Mouse (Mus musculus) stomach, postnatal 0 days (tissue): ENCODE results near the gene Ttc23. TPM values are rescaled to one million over a fixed set of nuclear protein-coding genes. Genes with fewer than 3 reads are reported as not detected.

Source experiments
- ATAC-seq: fragments of 200-750 bp; cut with Nextera tagmentation; 2 replicates; pipeline ENCODE4 v1.8.0; 2017; ENCODE audit not compliant: low FRiP score, low TSS enrichment
- DNase-seq: peaks from one replicate; pipeline ENCODE4 v3.0.0-alpha.2; 2016; ENCODE audit warnings: low spot score
- H3K27ac ChIP-seq: fragments of 300-500 bp; sonication (generic); replicated peaks from 2 replicates; pipeline ENCODE4 v1.5.1; 2014; ENCODE audit warnings: mild to moderate bottlenecking, control low read depth
- H3K27me3 ChIP-seq: fragments of 300-500 bp; sonication (generic); 2 replicates; pipeline ENCODE4 v1.6.1; 2014; ENCODE audit warnings: low read length; ENCODE audit not compliant: control insufficient read depth, insufficient read depth
- H3K36me3 ChIP-seq: fragments of 300-500 bp; sonication (generic); 2 replicates; pipeline ENCODE4 v1.6.1; 2014; ENCODE audit warnings: low read length, mixed read lengths; ENCODE audit not compliant: control insufficient read depth, insufficient read depth
- H3K4me1 ChIP-seq: fragments of 300-500 bp; sonication (generic); replicated peaks from 2 replicates; pipeline ENCODE4 v1.6.1; 2014; ENCODE audit warnings: antibody characterized with exemption; ENCODE audit not compliant: control insufficient read depth, insufficient read depth
- H3K4me2 ChIP-seq: fragments of 300-500 bp; sonication (generic); replicated peaks from 2 replicates; pipeline ENCODE4 v1.6.1; 2014; ENCODE audit warnings: low read depth, mild to moderate bottlenecking, control low read depth, moderate library complexity
- H3K4me3 ChIP-seq: fragments of 300-500 bp; sonication (generic); 2 replicates; pipeline ENCODE4 v1.5.1; 2014; ENCODE audit warnings: low read depth, low read length, control low read depth
- H3K9ac ChIP-seq: fragments of 300-500 bp; sonication (generic); 2 replicates; pipeline ENCODE4 v1.6.1; 2014; ENCODE audit warnings: mild to moderate bottlenecking, low read length, control low read depth, mixed read lengths
- H3K9me3 ChIP-seq: fragments of 300-500 bp; sonication (generic); 2 replicates; pipeline ENCODE4 v1.6.1; 2016; ENCODE audit warnings: low read length; ENCODE audit not compliant: control insufficient read depth
- CTCF ChIP-seq: IDR thresholded peaks from 2 replicates; pipeline ENCODE4 v1.5.1; 2016; ENCODE audit warnings: antibody characterized with exemption, low read depth, mild to moderate bottlenecking, moderate library complexity
- EP300 ChIP-seq: optimal IDR thresholded peaks from 2 replicates; pipeline ENCODE3; 2016; ENCODE audit warnings: antibody characterized with exemption
- WGBS: fragments of 180-500 bp; shearing (Covaris S2); extraction: QIAGEN DNeasy Blood & Tissue Kit; methylation state at CpG from one replicate; pipeline ENCODE4 v1.1.7; 2014; 5-methylcytosine and 5-hydroxymethylcytosine counted together
- polyA plus RNA-seq: library from polyadenylated mRNA; unstranded; fragments of >200 nt; fragmentation: Nextera tagmentation; extraction: Ambion mirVana; gene quantifications from 2 replicates; pipeline ENCODE4 v1.2.1, GENCODE M21; 2015

Ttc23 gene
- polyA plus RNA-seq, 1 experiment from 2014 or later, result 12.6 TPM

DNA sequence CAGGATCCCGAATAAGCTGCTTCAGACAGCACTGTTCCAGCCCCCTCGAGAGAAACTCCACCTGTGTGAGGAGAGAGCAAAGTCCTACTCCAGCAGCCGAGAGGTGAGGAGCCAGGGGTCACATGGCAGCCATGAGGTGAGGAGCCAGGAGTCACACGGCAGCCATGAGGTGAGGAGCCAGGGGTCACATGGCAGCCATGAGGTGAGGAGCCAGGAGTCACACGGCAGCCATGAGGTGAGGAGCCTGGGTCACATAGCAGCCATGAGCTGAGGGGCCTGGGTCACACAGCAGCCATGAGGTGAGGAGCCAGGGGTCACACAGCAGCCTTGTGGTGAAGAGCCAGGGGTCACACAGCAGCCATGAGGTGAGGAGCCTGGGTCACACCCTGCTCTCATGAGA lies 15.2 kb downstream of the Ttc23 start:
- TF ChIP-seq CTCF, result no peak
- no peak overlapping the region for H3K9ac ChIP-seq
- no peak overlapping the region for H3K4me3 ChIP-seq
- no peaks in the 10 kb centered on the region for H3K9me3 ChIP-seq
- 76% methylated on average over 5 of the region's 5 CpGs for WGBS
- peak; percentile 42; the same call in 1 of the 2 replicates for ATAC-seq
- DNase-seq, result no peak
- H3K27ac ChIP-seq, result no peak overlapping the region
- peaks cover 3% of the 10 kb centered on the region; the same call in 1 of the 2 replicates for H3K36me3 ChIP-seq
- no peak overlapping the region for H3K4me2 ChIP-seq
- H3K4me1 ChIP-seq, result no peaks in the 10 kb centered on the region
- H3K27me3 ChIP-seq, result no peaks in the 10 kb centered on the region

DNA sequence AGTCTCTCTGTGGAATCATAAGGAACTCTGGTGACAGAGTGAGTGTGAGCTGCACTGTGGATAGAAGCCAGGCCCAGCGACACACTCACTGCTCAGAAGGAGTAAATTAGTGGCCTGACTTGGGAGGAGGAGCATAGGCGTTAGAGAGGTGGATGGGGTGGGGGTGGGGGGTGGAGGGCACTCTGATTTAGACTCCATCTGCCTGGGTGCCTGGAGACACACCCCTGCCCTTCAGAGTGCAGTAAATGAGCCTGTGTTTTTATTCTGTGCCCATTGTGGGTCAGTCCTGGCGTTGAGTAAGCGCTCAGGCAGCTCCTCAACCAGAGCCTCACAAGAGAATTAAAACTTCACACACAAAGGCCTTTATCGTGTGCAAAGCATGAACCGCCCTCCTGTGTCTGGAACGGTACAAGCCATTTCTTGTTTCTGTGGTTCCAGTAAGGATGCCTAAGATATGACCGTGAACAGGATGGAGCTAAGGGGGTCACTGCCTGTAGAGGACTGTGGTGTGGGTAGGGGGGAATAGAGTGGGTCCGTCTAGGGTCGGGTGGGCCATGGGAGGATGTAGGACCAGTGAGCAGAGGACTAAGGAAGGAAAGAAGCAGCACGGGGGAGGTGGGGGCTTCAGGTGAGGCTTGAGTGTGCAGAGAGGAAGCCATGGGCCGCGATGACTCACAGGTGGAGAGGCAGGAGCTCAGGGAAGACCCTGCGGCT lies 16.9 kb downstream of the Ttc23 start:
- Histone ChIP-seq H3K9ac (no peak overlapping the region), H3K4me3 (no peak overlapping the region), H3K4me1 (no peaks in the 10 kb centered on the region), H3K27me3 (no peaks in the 10 kb centered on the region), H3K9me3 (no peaks in the 10 kb centered on the region), H3K36me3 (peaks cover 3% of the 10 kb centered on the region; the same call in 1 of the 2 replicates), H3K27ac (peak overlapping the region; percentile 45; the same call in 1 of the 2 replicates), H3K4me2 (no peak overlapping the region)
- whole genome bisulfite sequencing, result 64% methylated on average over 14 of the region's 14 CpGs
- no peak for DNase-seq
- no peak for TF ChIP-seq EP300
- no peak for TF ChIP-seq CTCF
- ATAC-seq, result peak; percentile 38; the same call in 1 of the 2 replicates

- 85% methylated on average over 1 of the region's 1 CpGs for WGBS
- Histone ChIP-seq H3K4me2 (no peak overlapping the region), H3K4me3 (no peak overlapping the region), H3K36me3 (peaks cover 11% of the 10 kb centered on the region), H3K9me3 (no peaks in the 10 kb centered on the region), H3K27ac (no peak overlapping the region), H3K9ac (no peak overlapping the region), H3K4me1 (0 out of 2 replicates have a peak, but pooled peaks cover 2% of the 10 kb centered on the region), H3K27me3 (no peaks in the 10 kb centered on the region)
- DNase-seq (no peak), ATAC-seq (no peak)
- TF ChIP-seq EP300 (no peak), CTCF (peak; percentile 47)
Observed at GRCm38 (mm10) chr7:67670965-67671364, 23.8 kb downstream of the Ttc23 start.

- TF ChIP-seq EP300 (no peak), CTCF (peak; percentile 99)
- Histone ChIP-seq H3K36me3 (peaks cover 8% of the 10 kb centered on the region; the same call in 1 of the 2 replicates), H3K4me2 (no peak overlapping the region), H3K9me3 (no peaks in the 10 kb centered on the region), H3K27me3 (no peaks in the 10 kb centered on the region), H3K9ac (no peak overlapping the region), H3K27ac (0 out of 2 replicates have a peak overlapping the region, but pooled peaks have one; percentile 41), H3K4me1 (0 out of 2 replicates have a peak, but pooled peaks cover 2% of the 10 kb centered on the region), H3K4me3 (no peak overlapping the region)
- DNase-seq, result peak; percentile 94
- 7% methylated on average over 10 of the region's 10 CpGs for WGBS
- peak; percentile 79 for ATAC-seq
Observed at GRCm38 (mm10) chr7:67672650-67673049, 25.4 kb downstream of the Ttc23 start.

GRCm38 (mm10) chr7:67673656-67674055 lies 26.4 kb downstream of the Ttc23 start:
- H3K27ac ChIP-seq, result no peak overlapping the region
- H3K4me3 ChIP-seq, result no peak overlapping the region
- no peak overlapping the region for H3K4me2 ChIP-seq
- no peak overlapping the region for H3K9ac ChIP-seq
- TF ChIP-seq EP300 (no peak), CTCF (no peak)
- WGBS, result 69% methylated on average over 5 of the region's 5 CpGs
- H3K27me3 ChIP-seq, result no peaks in the 10 kb centered on the region
- H3K9me3 ChIP-seq, result no peaks in the 10 kb centered on the region
- H3K36me3 ChIP-seq, result peaks cover 8% of the 10 kb centered on the region; the same call in 1 of the 2 replicates
- H3K4me1 ChIP-seq, result 0 out of 2 replicates have a peak, but pooled peaks cover 2% of the 10 kb centered on the region
- DNase-seq (no peak), ATAC-seq (no peak)

DNA sequence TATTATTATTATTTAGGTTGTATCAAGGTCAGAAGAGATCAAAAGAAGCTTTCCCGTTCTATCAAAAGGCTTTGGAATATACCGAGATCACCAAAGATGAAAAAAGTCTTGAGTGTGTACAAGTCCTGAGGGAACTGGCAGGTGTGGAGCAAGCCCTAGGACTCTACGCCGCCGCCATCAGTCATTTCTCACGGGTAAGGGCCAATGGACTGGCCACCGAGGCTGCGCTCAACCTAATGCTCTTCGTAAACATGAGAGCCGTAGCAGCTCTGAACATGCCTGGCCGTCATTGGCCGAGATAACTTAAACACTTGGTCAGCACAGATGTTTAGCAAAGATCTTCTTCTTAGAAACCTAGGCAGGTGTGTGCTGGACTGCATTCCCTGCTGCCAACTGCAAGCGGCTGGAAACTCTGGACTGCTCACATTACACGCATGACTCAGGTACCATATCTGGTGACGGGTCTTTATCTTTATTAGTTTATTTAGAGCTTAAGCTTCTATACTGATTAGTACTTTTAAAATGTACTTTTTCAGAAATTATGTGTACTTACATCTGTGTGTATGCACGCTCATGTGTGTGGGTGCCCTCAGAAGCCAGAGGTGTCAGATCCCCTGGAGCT lies 31.8 kb downstream of the Ttc23 start:
- peak; percentile 67; the same call in 1 of the 2 replicates for ATAC-seq
- no peak for DNase-seq
- Histone ChIP-seq H3K4me3 (no peak overlapping the region), H3K36me3 (no peaks in the 10 kb centered on the region), H3K4me2 (no peak overlapping the region), H3K9ac (no peak overlapping the region), H3K9me3 (no peaks in the 10 kb centered on the region), H3K27ac (no peak overlapping the region), H3K4me1 (0 out of 2 replicates have a peak, but pooled peaks cover 2% of the 10 kb centered on the region), H3K27me3 (no peaks in the 10 kb centered on the region)
- TF ChIP-seq EP300, result no peak
- no peak for TF ChIP-seq CTCF
- WGBS, result 60% methylated on average over 16 of the region's 16 CpGs
